Mouse (Mus musculus) myocyte (in vitro differentiated cells): ENCODE measurements around the gene Ppbp. TPM values are rescaled to one million over a fixed set of nuclear protein-coding genes. Genes with fewer than 3 reads are reported as not detected.

Source experiments
- H3K27me3 ChIP-seq: one replicate; pipeline ENCODE4 v1.6.1; 2011; ENCODE audit not compliant: control insufficient read depth, insufficient read depth, insufficient read length
- H3K36me3 ChIP-seq: one replicate; pipeline ENCODE4 v1.6.1; 2011; ENCODE audit not compliant: control insufficient read depth, insufficient read depth
- H3K4me2 ChIP-seq: one replicate; pipeline ENCODE4 v1.6.1; 2011; ENCODE audit warnings: low read depth, control low read depth
- H3K4me3 ChIP-seq: one replicate; pipeline ENCODE4 v1.5.1; 2011; ENCODE audit warnings: mild to moderate bottlenecking, control low read depth, moderate library complexity
- H3K79me2 ChIP-seq: one replicate; pipeline ENCODE4 v1.6.1; 2011; ENCODE audit not compliant: control insufficient read depth, insufficient read depth
- H3ac ChIP-seq: one replicate; pipeline ENCODE4 v1.6.1; 2011; ENCODE audit not compliant: control insufficient read depth, insufficient read length
- CEBPB ChIP-seq: IDR thresholded peaks from 2 replicates; pipeline ENCODE4 v1.6.1; 2011; ENCODE audit warnings: mild to moderate bottlenecking, moderate library complexity; ENCODE audit not compliant: poor library complexity, insufficient read depth, severe bottlenecking
- E2F4 ChIP-seq: IDR thresholded peaks from one replicate; pipeline ENCODE4 v1.6.1; 2011; ENCODE audit warnings: mild to moderate bottlenecking, control low read depth, moderate library complexity; ENCODE audit not compliant: insufficient read depth
- MAX ChIP-seq: IDR thresholded peaks from one replicate; pipeline ENCODE4 v1.6.1; 2011; ENCODE audit warnings: low read depth, mild to moderate bottlenecking, control low read depth
- MYOD1 ChIP-seq, 3 experiments: IDR thresholded peaks; one replicate each; pipeline ENCODE4 v1.6.1; 2011; ENCODE audit warnings: control low read depth in 2 of 3, low read depth in 2 of 3, mild to moderate bottlenecking in 2 of 3, moderate library complexity in 1 of 3; ENCODE audit not compliant: insufficient read length in 2 of 3, control insufficient read depth in 1 of 3
- MYOG ChIP-seq, 3 experiments: IDR thresholded peaks; one replicate each; pipeline ENCODE4 v1.6.1; 2011; ENCODE audit warnings: control low read depth in 2 of 3, low read depth in 2 of 3, mild to moderate bottlenecking in 2 of 3; ENCODE audit not compliant: insufficient read length in 2 of 3, control insufficient read depth in 1 of 3, insufficient read depth in 1 of 3
- POLR2A ChIP-seq: IDR thresholded peaks from one replicate; pipeline ENCODE4 v1.6.1; 2011; ENCODE audit warnings: low read depth, mild to moderate bottlenecking, control low read depth, moderate library complexity; ENCODE audit not compliant: insufficient read length
- POLR2AphosphoS2 ChIP-seq: IDR thresholded peaks from one replicate; pipeline ENCODE4 v1.6.1; 2011; ENCODE audit warnings: low read depth, control low read depth; ENCODE audit not compliant: insufficient read length
- REST ChIP-seq: IDR thresholded peaks from one replicate; pipeline ENCODE4 v1.6.1; 2011; ENCODE audit warnings: mild to moderate bottlenecking, control low read depth, moderate library complexity; ENCODE audit not compliant: insufficient read depth, insufficient read length
- SRF ChIP-seq: IDR thresholded peaks from one replicate; pipeline ENCODE4 v1.6.1; 2011; ENCODE audit warnings: low read depth; ENCODE audit not compliant: control insufficient read depth, insufficient read length
- TCF12 ChIP-seq: IDR thresholded peaks from one replicate; pipeline ENCODE4 v1.6.1; 2011; ENCODE audit warnings: mild to moderate bottlenecking, control low read depth; ENCODE audit not compliant: poor library complexity, insufficient read depth, severe bottlenecking
- TCF3 ChIP-seq: IDR thresholded peaks from one replicate; pipeline ENCODE4 v1.6.1; 2011; ENCODE audit warnings: low read depth, control low read depth; ENCODE audit not compliant: insufficient read length
- USF1 ChIP-seq: IDR thresholded peaks from one replicate; pipeline ENCODE4 v1.6.1; 2011; ENCODE audit warnings: low read depth, mild to moderate bottlenecking, control low read depth, moderate library complexity
- polyA plus RNA-seq: library from polyadenylated mRNA; unstranded; fragments of >200 nt; fragmentation: generic; extraction: Trizol; gene quantifications from one replicate; pipeline ENCODE4 v1.2.1, GENCODE M21; 2012; ENCODE audit warnings: missing spikeins

The Ppbp gene
- polyA plus RNA-seq, 1 experiment: 0.08 TPM

- Histone ChIP-seq H3K4me2 (no peak overlapping the region), H3K36me3 (no peaks in the 10 kb centered on the region), H3ac (no peak overlapping the region), H3K27me3 (no peaks in the 10 kb centered on the region), H3K4me3 (no peak overlapping the region), H3K79me2 (no peaks in the 10 kb centered on the region)
- TF ChIP-seq MAX: no peak
- TF ChIP-seq POLR2AphosphoS2: no peak
- TF ChIP-seq MYOD1 (IDR thresholded peaks at IDR 0.05; ENCODE audit: control insufficient read depth in 1 of 3, insufficient read length in 2 of 3, low read depth in 2 of 3): no peak
- no peak for TF ChIP-seq REST
- TF ChIP-seq POLR2A: no peak
- no peak for TF ChIP-seq TCF3
- TF ChIP-seq MYOG (IDR thresholded peaks at IDR 0.05; ENCODE audit: control insufficient read depth in 1 of 3, insufficient read depth in 1 of 3, insufficient read length in 2 of 3, low read depth in 2 of 3): no peak
- no peak for TF ChIP-seq SRF
- TF ChIP-seq TCF12: no peak
- TF ChIP-seq E2F4: no peak
- no peak for TF ChIP-seq USF1
- no peak for TF ChIP-seq CEBPB
Observed at GRCm38 (mm10) chr5:90775562-90775961, 7.2 kb downstream of the Ppbp start.

GRCm38 (mm10) chr5:90777621-90778020, 9.3 kb downstream of the Ppbp start:
- no peaks in the 10 kb centered on the region for H3K79me2 ChIP-seq
- H3K4me2 ChIP-seq: no peak overlapping the region
- H3ac ChIP-seq: no peak overlapping the region
- H3K36me3 ChIP-seq: no peaks in the 10 kb centered on the region
- no peak for TF ChIP-seq MYOD1 (IDR thresholded peaks at IDR 0.05; ENCODE audit: control insufficient read depth in 1 of 3, insufficient read length in 2 of 3, low read depth in 2 of 3)
- no peak for TF ChIP-seq POLR2A
- no peak for TF ChIP-seq E2F4
- no peak for TF ChIP-seq TCF12
- no peak for TF ChIP-seq SRF
- TF ChIP-seq MAX: no peak
- no peak for TF ChIP-seq USF1
- no peak for TF ChIP-seq TCF3
- no peak for TF ChIP-seq CEBPB
- no peak for TF ChIP-seq REST
- H3K27me3 ChIP-seq: no peaks in the 10 kb centered on the region
- H3K4me3 ChIP-seq: no peak overlapping the region

- Histone ChIP-seq H3K4me3 (no peak overlapping the region), H3ac (no peak overlapping the region), H3K27me3 (no peaks in the 10 kb centered on the region), H3K79me2 (no peaks in the 10 kb centered on the region), H3K4me2 (no peak overlapping the region), H3K36me3 (no peaks in the 10 kb centered on the region)
- TF ChIP-seq SRF: no peak
- TF ChIP-seq TCF12: no peak
- no peak for TF ChIP-seq POLR2AphosphoS2
- no peak for TF ChIP-seq MYOG (IDR thresholded peaks at IDR 0.05; ENCODE audit: control insufficient read depth in 1 of 3, insufficient read depth in 1 of 3, insufficient read length in 2 of 3, low read depth in 2 of 3)
- TF ChIP-seq MYOD1 (IDR thresholded peaks at IDR 0.05; ENCODE audit: control insufficient read depth in 1 of 3, insufficient read length in 2 of 3, low read depth in 2 of 3): no peak
- TF ChIP-seq CEBPB: no peak
- no peak for TF ChIP-seq TCF3
- no peak for TF ChIP-seq REST
- no peak for TF ChIP-seq USF1
- TF ChIP-seq MAX: no peak
- TF ChIP-seq E2F4: no peak
Observed at GRCm38 (mm10) chr5:90778856-90779255, 10.5 kb downstream of the Ppbp start.

- no peak overlapping the region for H3K4me3 ChIP-seq
- no peaks in the 10 kb centered on the region for H3K27me3 ChIP-seq
- TF ChIP-seq MYOG (IDR thresholded peaks at IDR 0.05; ENCODE audit: control insufficient read depth in 1 of 3, insufficient read depth in 1 of 3, insufficient read length in 2 of 3, low read depth in 2 of 3) (no peak), MAX (no peak), TCF12 (no peak), TCF3 (no peak), SRF (no peak), CEBPB (no peak), USF1 (no peak), REST (no peak), E2F4 (no peak), MYOD1 (IDR thresholded peaks at IDR 0.05; ENCODE audit: control insufficient read depth in 1 of 3, insufficient read length in 2 of 3, low read depth in 2 of 3) (no peak), POLR2AphosphoS2 (no peak), POLR2A (no peak)
- no peaks in the 10 kb centered on the region for H3K36me3 ChIP-seq
- no peak overlapping the region for H3ac ChIP-seq
- H3K4me2 ChIP-seq: no peak overlapping the region
- H3K79me2 ChIP-seq: no peaks in the 10 kb centered on the region
Observed at GRCm38 (mm10) chr5:90783697-90784096, 15.4 kb downstream of the Ppbp start.
